Mouse (Mus musculus): ENCODE results near the gene Spata3.

GRCm38 (mm10) chr1:85969519-85969918, 47.1 kb upstream of the Spata3 start:
- TF ChIP-seq CTCF (IDR thresholded peaks at IDR 0.05; ENCODE audit: control insufficient read depth, insufficient read depth, low read length) (no peak), POLR2A (IDR thresholded peaks at IDR 0.05; ENCODE audit: borderline replicate concordance, control insufficient read depth, low read depth, low read length) (no peak)

Data from bone marrow, adult 2 months (tissue).